11 mouse cellular contexts compared by ENCODE assay signal in the genomic region with DNA sequence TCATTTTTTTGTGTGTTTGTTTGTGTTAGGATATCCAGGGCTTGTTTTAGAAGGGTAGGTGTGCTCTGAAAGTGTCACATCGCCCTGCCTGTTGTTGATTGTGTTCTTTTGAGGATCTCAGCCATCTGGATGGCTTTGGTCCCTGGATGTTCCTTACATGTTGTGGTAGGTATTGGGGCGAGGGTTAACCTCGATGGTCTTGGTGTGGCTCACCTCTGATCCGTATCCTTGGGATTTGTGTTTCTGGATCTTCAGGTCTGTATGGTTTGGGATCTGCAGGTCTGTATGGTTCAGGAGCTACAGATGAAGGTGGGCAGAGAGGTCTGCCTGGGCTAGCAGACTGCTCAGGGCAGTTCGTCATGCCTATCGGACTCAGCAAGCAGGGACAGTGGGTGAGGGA. TPM values are rescaled to one million over a fixed set of nuclear protein-coding genes. Genes with fewer than 3 reads are reported as not detected.
"Had no signal": no experiment of that assay in that cellular context is flagged by ENCODE, and none has a peak within 500 bp of the region (broad histone marks: within the 10 kb centered on the region; RNA-seq: fewer than 3 reads in every experiment).

No protein-coding gene starts in this region.

- H3K36me3 ChIP-seq: neural tube, embryonic 13.5 days; neural tube, embryonic 15.5 days; stomach, embryonic 15.5 days had no signal

- H3K9ac ChIP-seq: neural tube, embryonic 13.5 days; neural tube, embryonic 15.5 days; stomach, embryonic 15.5 days had no signal

- H3K4me3 ChIP-seq: neural tube, embryonic 13.5 days; neural tube, embryonic 15.5 days; stomach, embryonic 15.5 days had no signal

- H3K27ac ChIP-seq: neural tube, embryonic 13.5 days; neural tube, embryonic 15.5 days; stomach, embryonic 15.5 days; stomach, postnatal 0 days had no signal

- H3K9me3 ChIP-seq: neural tube, embryonic 15.5 days; stomach, embryonic 15.5 days had no signal

- H3K4me1 ChIP-seq: neural tube, embryonic 13.5 days; neural tube, embryonic 15.5 days; stomach, embryonic 15.5 days had no signal

- H3K4me2 ChIP-seq: neural tube, embryonic 13.5 days; neural tube, embryonic 15.5 days; stomach, embryonic 15.5 days had no signal

- H3K27me3 ChIP-seq: neural tube, embryonic 13.5 days; neural tube, embryonic 15.5 days; stomach, embryonic 15.5 days had no signal

- DNase-seq: retina, postnatal 1 day; right cerebral cortex, adult 18-20 months; right cerebral cortex, postnatal 25 days; thymus, adult 18-20 months had no signal

RNA-seq across cellular contexts. Expression of gene Gadl1, which starts 28.8 kb away (rescaled TPM):
- total RNA-seq: neutrophil, adult 5-6 weeks had no signal
- polyA plus RNA-seq: small intestine, adult 2 months; spleen, adult 2 months had no signal
